Mouse (Mus musculus) regulatory T cell (primary cell): ENCODE data around the gene 4933434E20Rik.

Source experiments
- in situ Hi-C: fragments of 300-600 bp; cut with MboI, MseI; formaldehyde crosslinking; loops from one replicate; pipeline ENCODE4 v1.15.1; 2025; ENCODE audit warnings: high pct_unique_total_duplicates

4933434E20Rik gene

GRCm38 (mm10) chr3:90079763-90080497, 28.5 kb downstream of the 4933434E20Rik start:
- in situ Hi-C loops = loop anchor here (10.0 kb wide), 1 partner anchor 285 kb away; no protein-coding TSS in a partner anchor

- in situ Hi-C loops = no loop called here
These were observed 29.0 kb downstream of the 4933434E20Rik start for GRCm38 (mm10) chr3:90080498-90080863.

DNA sequence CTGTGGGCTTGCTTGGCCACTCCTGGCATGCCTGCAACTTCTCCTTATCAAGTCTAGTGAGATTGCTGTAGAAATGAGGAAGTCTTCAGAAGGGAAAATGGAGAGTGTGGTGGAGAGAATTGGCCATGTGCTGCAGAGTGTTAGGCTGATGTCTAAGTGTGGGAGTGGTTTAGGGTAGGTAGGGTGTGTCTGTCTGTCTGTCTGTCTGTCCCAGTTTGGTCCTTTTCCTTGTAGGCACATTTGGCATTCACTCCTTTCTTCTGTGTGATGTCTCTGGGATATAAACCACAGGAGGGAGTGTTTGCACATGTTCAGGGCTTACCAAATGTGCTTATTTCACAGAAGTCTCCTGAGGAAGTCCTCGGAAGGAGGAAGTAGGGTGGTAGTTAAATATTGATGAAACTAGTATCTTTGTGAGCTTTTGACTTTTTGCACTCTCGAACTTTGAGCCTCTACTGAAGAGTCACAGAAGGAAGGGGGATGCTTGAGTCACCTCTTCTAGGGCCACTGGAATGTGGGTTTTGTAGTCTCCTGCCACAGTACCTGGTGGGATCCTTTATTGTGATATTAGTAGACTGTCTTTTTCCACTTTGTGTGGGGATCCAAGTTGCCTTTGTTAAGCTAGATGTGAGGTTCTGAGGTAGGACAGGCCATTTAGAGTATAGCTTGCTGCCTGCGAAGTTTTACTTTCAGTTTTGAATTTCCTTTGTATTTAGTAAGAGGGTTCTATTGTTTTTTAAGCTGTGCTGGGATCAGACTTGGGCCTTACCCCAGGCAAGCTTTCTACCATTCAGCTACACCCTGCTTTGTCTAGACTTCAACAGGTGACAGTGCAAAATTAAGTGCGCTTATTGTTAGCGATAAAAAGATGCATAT, 30.2 kb downstream of the 4933434E20Rik start:
- in situ Hi-C loops = no loop called here

DNA sequence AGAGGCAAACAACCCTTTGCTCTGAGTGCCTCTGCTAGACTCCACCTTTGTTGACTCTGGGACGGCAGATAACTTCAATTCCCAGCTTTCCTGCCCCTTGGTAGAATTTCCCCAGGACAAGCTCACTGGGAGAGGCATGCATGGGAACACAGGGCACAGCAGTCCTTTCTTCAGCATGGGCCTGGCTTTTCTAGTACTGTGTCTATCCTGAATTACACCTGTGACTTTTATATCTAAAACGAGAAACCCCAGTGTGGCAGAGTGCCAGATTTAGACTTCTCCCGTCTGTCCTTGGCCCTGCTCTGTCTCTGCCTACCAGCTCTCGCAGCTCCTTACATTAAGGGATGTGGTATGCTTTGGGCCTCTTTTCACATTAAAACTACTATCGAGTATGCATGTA, 31.6 kb downstream of the 4933434E20Rik start:
- in situ Hi-C loops = no loop called here

DNA sequence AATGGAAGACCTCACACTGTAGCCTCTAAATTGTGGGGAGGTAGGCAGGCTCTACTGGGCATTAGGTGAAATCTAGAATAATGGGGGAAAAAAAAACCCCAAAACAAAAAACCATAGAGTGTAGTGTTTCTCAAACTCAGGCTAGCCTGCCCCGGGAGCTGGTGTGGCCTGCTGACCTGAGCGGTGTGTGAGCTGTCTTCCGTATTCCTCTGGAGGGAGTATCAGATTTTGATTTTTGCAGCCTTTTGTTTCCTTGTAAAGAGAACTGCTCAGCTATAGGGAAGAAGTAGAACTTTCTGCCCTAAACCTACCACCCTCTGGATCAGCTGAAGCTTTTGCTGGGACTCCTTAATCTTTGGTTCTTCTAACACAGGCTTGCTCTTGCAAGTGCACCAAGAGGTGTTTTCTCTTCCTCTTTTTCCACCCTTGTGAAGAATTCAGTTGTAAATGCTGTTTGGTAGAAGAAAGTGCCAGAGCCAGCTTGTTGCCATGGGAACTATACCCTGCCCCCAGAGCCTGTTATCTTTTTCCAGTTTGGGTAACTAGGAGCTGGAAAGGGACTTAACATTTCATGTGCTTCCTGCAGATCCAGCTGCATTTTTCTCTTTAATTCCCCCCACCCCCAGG, 32.4 kb downstream of the 4933434E20Rik start:
- in situ Hi-C loops = no loop called here

DNA sequence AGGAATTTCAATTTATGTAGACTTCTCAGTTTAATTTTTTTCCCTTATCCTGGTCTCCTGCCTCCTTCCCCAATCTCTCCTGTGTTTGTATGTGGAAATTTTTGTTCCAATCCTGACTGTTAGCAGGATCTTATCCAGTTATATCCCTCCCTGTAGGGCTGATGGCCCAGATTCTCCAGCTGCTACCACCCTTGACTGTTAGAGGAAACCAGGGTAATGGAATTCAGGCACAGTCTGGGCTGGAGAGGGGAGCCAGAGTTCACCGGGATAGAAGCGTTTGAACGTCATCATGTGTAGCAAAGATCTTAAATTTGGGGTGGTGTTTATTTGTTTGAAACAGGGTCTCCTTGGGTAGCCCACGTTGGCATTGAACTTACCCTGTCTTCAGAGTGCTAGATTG, 33.4 kb downstream of the 4933434E20Rik start:
- in situ Hi-C loops = no loop called here

DNA sequence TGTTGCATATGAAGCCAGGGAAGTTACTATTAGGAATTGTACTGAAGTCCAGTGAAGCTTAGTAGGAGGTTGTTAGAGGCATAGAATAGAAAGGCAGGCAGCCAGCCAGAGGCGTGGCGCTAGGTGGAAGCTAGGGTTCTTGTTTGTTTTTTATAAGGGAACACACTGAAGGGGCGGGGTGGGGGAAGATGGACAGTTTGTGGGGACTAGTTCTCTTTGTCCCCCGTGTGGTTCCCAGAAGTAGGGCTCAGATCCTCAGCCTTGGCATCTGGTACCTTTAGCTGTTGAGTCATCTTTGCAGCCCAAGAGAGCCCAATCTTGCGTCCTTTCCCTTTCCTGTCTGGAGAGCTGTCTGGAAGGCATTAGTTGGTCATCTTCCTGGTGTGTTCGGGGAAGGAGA, 33.8 kb downstream of the 4933434E20Rik start:
- in situ Hi-C loops = no loop called here

DNA sequence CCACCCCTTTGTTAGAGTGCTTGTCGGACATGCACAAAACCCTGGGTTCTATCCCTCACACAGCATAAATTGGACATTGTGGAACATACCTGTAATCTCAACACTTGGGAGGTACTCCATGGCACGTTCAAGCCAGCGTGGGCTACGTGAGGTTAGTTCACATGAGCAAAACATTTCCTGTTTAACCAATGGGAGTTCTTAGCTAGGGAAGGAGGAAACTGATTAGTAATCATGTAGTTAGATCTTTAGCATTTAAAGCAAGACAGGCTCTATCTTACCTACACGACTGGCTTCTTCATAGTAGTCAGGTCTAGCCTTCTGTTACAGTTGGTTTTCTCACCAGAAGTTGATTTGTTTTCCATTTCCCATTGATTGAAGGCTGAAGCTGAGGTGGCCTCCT, 34.6 kb downstream of the 4933434E20Rik start:
- in situ Hi-C loops = no loop called here

GRCm38 (mm10) chr3:90088617-90089016, 37.2 kb downstream of the 4933434E20Rik start:
- in situ Hi-C loops = no loop called here

- in situ Hi-C loops = no loop called here
These were observed 39.5 kb downstream of the 4933434E20Rik start for GRCm38 (mm10) chr3:90090892-90091291.

DNA sequence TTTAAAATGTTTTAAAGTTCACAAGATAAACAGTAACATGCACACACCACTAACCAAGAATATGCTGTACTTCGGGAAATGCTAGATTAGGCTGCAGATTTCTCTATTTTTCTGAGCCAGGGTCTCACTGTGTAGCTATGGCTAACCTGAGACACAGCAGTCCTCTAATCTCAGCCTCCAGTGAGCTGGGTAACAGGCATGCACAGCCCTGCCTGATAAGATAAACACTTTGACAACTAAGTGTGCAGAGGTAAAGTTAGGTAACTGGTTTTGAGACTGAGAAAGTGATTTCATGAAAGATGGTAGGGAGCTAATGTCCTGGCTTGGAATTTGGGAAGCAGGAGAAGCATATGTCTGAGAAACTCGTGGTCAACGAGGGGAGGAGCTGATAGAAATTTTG, 43.0 kb downstream of the 4933434E20Rik start:
- in situ Hi-C loops = no loop called here

GRCm38 (mm10) chr3:90097928-90098327, 46.5 kb downstream of the 4933434E20Rik start:
- in situ Hi-C loops = no loop called here

DNA sequence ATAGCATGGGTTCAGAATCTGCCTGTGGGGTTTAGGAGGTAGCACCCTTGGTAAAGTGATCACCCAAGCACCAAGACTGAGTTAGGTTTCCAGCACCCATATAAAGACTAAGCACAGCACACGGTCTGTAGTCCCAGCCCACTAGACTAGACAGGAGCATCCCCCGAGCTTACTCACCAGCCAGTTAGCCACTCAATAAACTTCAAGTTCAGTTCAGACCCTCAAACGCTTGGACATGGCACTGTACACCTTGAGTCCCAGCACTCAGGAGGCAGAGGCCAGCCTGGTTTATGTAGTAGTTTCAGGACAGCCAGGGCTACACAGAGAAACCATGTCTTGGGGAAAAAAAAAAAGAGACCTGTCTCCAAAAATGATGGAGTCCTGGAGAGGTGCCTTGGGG, 49.6 kb downstream of the 4933434E20Rik start:
- in situ Hi-C loops = no loop called here

DNA sequence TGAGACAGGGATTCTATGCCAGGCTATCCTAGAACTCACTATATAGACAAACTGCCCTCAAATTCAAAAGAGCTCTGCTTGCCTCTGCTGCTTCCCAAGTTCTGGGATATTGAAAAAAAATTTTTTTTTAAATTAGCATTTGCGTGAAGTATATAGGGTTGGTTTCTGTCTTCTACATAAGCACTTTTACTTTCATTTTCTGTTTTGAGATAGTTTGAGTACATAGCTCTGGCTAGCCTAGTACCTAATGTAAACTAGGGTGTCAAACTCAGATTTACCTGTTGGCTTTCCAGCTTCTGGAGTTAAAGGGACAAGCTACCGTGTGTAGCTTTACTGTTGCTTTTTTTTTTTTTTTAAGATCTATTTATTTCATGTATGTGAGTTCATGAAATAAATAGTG, 50.2 kb downstream of the 4933434E20Rik start:
- in situ Hi-C loops = no loop called here

GRCm38 (mm10) chr3:90102239-90102638, 50.8 kb downstream of the 4933434E20Rik start:
- in situ Hi-C loops = no loop called here

DNA sequence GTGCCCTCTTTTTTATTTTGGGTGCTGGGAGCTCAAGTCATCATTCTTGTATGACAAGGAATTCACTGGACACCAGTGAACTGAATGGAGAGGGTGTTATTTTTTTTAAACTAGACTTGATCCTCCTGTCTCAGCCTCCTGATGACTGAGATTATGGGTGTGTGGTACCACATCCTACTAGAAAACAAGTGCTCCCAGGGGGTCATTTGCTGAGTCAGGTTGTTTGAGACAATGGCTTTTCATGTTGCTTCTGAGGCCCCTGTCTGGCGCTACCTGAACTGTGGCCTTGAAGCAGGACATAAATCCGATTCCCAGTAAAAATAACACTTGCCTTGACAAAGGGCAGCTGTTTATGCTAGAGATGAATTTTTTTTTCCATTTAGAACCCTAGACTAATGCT, 51.7 kb downstream of the 4933434E20Rik start:
- in situ Hi-C loops = no loop called here

DNA sequence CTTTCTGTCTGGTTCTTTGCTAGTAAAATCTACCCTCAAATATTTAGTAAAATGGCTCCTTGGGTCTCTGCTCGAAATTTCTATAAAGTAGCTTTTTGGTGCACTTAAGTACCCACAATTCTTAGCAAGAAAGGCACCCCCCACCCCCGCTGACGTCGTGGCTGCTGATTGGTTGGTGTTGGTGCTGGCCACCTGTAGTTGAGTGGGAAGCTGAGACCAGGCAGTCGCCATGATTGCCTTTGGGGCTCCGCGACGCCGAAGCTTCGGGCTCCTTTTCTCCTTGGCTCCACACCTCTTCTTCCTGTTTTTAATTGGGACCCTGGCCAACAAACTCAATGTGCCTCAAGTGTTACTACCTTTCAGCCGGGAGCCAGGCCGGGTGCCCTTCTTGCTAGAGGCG, 52.5 kb downstream of the 4933434E20Rik start, which contains the start of gene Nup210l:
Gene Nup210l (plus strand): TSS at position 195 of the 400 bp plus-strand sequence.
- in situ Hi-C loops = no loop called here

DNA sequence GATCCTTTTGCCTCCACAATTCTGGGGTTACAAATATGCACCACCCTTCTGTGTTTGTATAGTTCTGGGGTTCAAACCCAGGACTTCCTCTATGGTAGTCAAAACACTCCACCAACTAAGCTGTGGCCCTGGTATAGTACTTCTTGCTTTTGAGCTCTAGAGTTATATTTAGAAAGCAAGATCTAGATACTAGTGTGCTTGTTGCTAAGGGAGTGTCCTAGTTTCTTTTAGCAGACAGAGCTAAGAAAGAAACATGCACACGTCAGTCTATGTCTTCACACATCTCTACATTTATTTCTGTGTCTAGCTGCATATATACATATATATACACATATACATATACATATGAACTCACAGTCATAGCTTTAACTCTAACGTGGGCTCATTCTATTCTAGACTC, 60.3 kb downstream of the 4933434E20Rik start:
- in situ Hi-C loops = loop anchor here (5.0 kb wide), 1 partner anchor 41 kb away; no protein-coding TSS in a partner anchor

GRCm38 (mm10) chr3:90114342-90114741, 62.9 kb downstream of the 4933434E20Rik start:
- in situ Hi-C loops = loop anchor here (5.0 kb wide), 1 partner anchor 38 kb away; no protein-coding TSS in a partner anchor

DNA sequence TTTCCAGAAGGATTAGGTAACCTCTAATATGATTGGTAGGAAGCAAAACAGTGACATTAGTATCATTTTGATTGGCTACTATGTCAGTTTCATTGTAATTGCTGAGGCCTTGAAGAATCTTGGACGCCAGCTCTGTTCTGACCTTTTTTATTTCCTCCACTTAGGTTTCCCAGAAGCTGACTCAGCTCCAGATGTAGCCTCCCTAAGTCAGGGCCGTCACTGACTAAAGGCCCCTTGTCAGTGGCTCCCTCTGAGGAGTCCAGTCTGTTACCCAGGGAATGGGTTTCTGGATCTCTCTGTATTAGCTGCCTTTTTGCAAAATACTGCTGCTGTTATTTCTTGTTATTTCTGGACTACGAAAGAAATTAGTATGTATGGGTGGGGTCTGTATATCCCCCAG, 64.1 kb downstream of the 4933434E20Rik start:
- in situ Hi-C loops = no loop called here
